Mouse (Mus musculus): ENCODE measurements around the gene Epn2. TPM values are rescaled to one million over a fixed set of nuclear protein-coding genes. Genes with fewer than 3 reads are reported as not detected.

The Epn2 gene
- polyA plus RNA-seq, 1 experiment from 2014 or later: 17.8 TPM

GRCm38 (mm10) chr11:61518871-61519270 is 60.6 kb downstream of the Epn2 start:
- Histone ChIP-seq H3K27ac (replicated peaks) (no peak overlapping the region), H3K4me3 (ENCODE audit: low read depth, low read length) (no peak overlapping the region), H3K9ac (ENCODE audit: low read length) (no peak overlapping the region), H3K36me3 (ENCODE audit: control insufficient read depth, insufficient read depth, low read length) (peaks cover 27% of the 10 kb centered on the region), H3K4me2 (replicated peaks; ENCODE audit: low read depth) (no peak overlapping the region), H3K9me3 (ENCODE audit: control insufficient read depth, low read length) (no peaks in the 10 kb centered on the region), H3K4me1 (replicated peaks; ENCODE audit: control insufficient read depth, insufficient read depth) (no peaks in the 10 kb centered on the region), H3K27me3 (ENCODE audit: control insufficient read depth, insufficient read depth, low read length) (no peaks in the 10 kb centered on the region)
- WGBS: 75% methylated on average over 3 of the region's 3 CpGs
- no peak for ATAC-seq (ENCODE audit: low FRiP score, low TSS enrichment)
- no peak for TF ChIP-seq EP300 (optimal IDR thresholded peaks at IDR 0.05)
- no peak for TF ChIP-seq CTCF (IDR thresholded peaks at IDR 0.05; ENCODE audit: low read depth)
- no peak for DNase-seq (ENCODE audit: low spot score)

DNA sequence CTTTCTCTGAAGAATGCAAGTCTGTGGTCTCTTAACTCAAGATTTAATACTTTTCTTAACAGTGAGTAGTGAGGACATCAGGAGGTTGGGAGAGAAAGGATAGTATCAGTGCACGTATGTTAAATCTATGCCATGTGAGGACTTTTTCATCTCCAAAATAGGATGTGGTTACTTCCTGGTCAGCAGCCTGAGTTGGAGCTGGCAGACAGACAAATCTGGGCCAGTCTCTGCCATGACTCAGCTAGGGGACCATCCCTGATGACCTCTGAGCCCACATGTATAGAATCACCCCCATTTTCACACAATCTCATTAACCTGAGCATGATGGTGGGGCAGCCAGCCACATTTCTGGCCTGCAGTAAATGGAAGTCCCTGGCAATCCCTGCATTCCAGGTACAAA is 61.5 kb downstream of the Epn2 start:
- Histone ChIP-seq H3K4me3 (ENCODE audit: low read depth, low read length) (no peak overlapping the region), H3K4me2 (replicated peaks; ENCODE audit: low read depth) (no peak overlapping the region), H3K4me1 (replicated peaks; ENCODE audit: control insufficient read depth, insufficient read depth) (no peaks in the 10 kb centered on the region), H3K27me3 (ENCODE audit: control insufficient read depth, insufficient read depth, low read length) (no peaks in the 10 kb centered on the region), H3K9ac (ENCODE audit: low read length) (no peak overlapping the region), H3K36me3 (ENCODE audit: control insufficient read depth, insufficient read depth, low read length) (peaks cover 30% of the 10 kb centered on the region), H3K9me3 (ENCODE audit: control insufficient read depth, low read length) (no peaks in the 10 kb centered on the region), H3K27ac (replicated peaks) (no peak overlapping the region)
- ATAC-seq (ENCODE audit: low FRiP score, low TSS enrichment) (no peak), DNase-seq (ENCODE audit: low spot score) (no peak)
- WGBS: 87% methylated on average over 1 of the region's 1 CpGs
- TF ChIP-seq CTCF (IDR thresholded peaks at IDR 0.05; ENCODE audit: low read depth): no peak
- no peak for TF ChIP-seq EP300 (optimal IDR thresholded peaks at IDR 0.05)

DNA sequence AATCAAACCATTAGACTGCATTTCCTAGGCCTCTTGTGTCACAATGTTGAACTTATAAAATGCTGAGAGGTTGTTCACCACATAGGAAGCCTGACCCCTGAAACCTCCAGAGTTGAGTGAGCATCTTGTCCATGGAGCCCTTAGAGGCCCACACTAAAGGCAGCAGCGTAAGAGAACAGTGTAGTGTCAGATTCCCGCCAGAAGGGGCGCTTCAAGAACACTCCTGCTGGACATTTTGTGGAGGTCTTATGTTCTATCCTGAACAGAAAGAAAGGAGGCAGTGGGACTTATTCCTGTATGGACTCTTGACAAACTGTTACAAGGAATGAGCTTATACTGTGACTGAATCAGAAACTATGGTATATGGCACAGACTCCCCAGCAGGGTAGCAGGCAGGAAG is 64.5 kb downstream of the Epn2 start:
- Histone ChIP-seq H3K9ac (ENCODE audit: low read length) (no peak overlapping the region), H3K4me3 (ENCODE audit: low read depth, low read length) (no peak overlapping the region), H3K27me3 (ENCODE audit: control insufficient read depth, insufficient read depth, low read length) (no peaks in the 10 kb centered on the region), H3K4me1 (replicated peaks; ENCODE audit: control insufficient read depth, insufficient read depth) (no peaks in the 10 kb centered on the region), H3K27ac (replicated peaks) (no peak overlapping the region), H3K4me2 (replicated peaks; ENCODE audit: low read depth) (no peak overlapping the region), H3K36me3 (ENCODE audit: control insufficient read depth, insufficient read depth, low read length) (peaks cover 21% of the 10 kb centered on the region), H3K9me3 (ENCODE audit: control insufficient read depth, low read length) (no peaks in the 10 kb centered on the region)
- 30% methylated on average over 3 of the region's 3 CpGs for WGBS
- no peak for ATAC-seq (ENCODE audit: low FRiP score, low TSS enrichment)
- no peak for TF ChIP-seq EP300 (optimal IDR thresholded peaks at IDR 0.05)
- peak; percentile 74 for TF ChIP-seq CTCF (IDR thresholded peaks at IDR 0.05; ENCODE audit: low read depth)
- DNase-seq (ENCODE audit: low spot score): peak; percentile 38

DNA sequence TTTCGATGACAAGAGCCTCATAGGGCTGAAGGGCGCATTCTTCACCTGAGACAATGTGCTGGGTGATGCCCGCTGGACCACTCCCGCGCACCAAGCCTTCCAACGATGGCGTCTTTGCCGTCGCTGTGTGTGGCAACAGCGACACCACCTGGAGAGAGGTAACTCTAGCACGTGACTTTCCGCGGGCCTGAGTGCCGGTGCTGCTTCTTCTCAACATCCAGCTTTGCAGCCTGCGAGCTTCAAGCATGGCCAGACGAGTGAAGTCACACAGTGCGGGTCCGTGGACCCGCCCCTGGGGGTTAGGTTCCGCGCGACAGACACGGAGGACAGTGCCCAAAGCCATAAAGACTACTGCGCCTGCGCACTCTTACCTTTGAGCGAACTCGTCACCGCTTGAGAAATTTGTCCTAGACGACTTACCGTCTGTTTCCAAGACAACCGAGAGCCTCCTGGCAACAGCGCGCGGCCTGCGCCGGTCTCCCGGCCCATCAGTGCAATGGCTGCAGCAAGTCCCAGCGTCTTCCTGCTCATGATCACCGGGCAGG is 74.7 kb downstream of the Epn2 start, which contains the start of gene B9d1:
TSS of gene B9d1 (plus strand) at position 432 of the 545 bp plus-strand sequence.
- H3K4me2 ChIP-seq (replicated peaks; ENCODE audit: low read depth): peak within 1 kb of the TSS; percentile 71
- 1% methylated on average over 39 of the region's 39 CpGs for WGBS
- TF ChIP-seq EP300 (optimal IDR thresholded peaks at IDR 0.05): no peak
- peak; percentile 100 for TF ChIP-seq CTCF (IDR thresholded peaks at IDR 0.05; ENCODE audit: low read depth)
- H3K4me3 ChIP-seq (ENCODE audit: low read depth, low read length): peak within 1 kb of the TSS; percentile 59
- no peaks in the 10 kb centered on the region for H3K4me1 ChIP-seq (replicated peaks; ENCODE audit: control insufficient read depth, insufficient read depth)
- no peaks in the 10 kb centered on the region for H3K9me3 ChIP-seq (ENCODE audit: control insufficient read depth, low read length)
- peak within 1 kb of the TSS; percentile 67 for H3K9ac ChIP-seq (ENCODE audit: low read length)
- peak; percentile 89 for ATAC-seq (ENCODE audit: low FRiP score, low TSS enrichment)
- H3K27ac ChIP-seq (replicated peaks): peak within 1 kb of the TSS; percentile 69; the same call in 1 of the 2 replicates
- H3K27me3 ChIP-seq (ENCODE audit: control insufficient read depth, insufficient read depth, low read length): no peaks in the 10 kb centered on the region
- peak; percentile 92 for DNase-seq (ENCODE audit: low spot score)
- H3K36me3 ChIP-seq (ENCODE audit: control insufficient read depth, insufficient read depth, low read length): no peaks in the 10 kb centered on the region

DNA sequence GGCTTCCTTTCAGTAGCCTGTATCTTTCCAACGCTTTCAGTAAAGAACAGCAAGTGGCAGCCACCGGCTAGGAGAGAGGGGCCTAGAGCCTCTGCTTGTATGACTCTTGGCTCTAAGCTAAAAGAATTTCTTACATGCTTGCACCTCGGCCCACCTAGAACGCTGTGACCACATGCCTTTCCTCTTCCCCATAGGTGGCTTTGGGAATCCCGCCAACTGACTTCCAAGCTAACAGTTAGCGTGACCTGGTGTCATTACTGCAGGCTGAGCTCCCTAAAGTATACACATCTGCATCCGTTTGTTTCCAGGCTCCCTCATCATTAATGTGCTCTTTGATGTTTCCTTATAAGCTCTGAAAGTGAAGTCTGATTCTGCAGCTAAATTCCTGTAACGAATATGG is 75.6 kb downstream of the Epn2 start:
- no peaks in the 10 kb centered on the region for H3K36me3 ChIP-seq (ENCODE audit: control insufficient read depth, insufficient read depth, low read length)
- DNase-seq (ENCODE audit: low spot score) (no peak), ATAC-seq (ENCODE audit: low FRiP score, low TSS enrichment) (no peak)
- H3K4me2 ChIP-seq (replicated peaks; ENCODE audit: low read depth): no peak overlapping the region
- H3K27ac ChIP-seq (replicated peaks): no peak overlapping the region
- no peak overlapping the region for H3K4me3 ChIP-seq (ENCODE audit: low read depth, low read length)
- WGBS: 73% methylated on average over 8 of the region's 8 CpGs
- TF ChIP-seq CTCF (IDR thresholded peaks at IDR 0.05; ENCODE audit: low read depth) (no peak), EP300 (optimal IDR thresholded peaks at IDR 0.05) (no peak)
- no peak overlapping the region for H3K9ac ChIP-seq (ENCODE audit: low read length)
- no peaks in the 10 kb centered on the region for H3K4me1 ChIP-seq (replicated peaks; ENCODE audit: control insufficient read depth, insufficient read depth)
- H3K27me3 ChIP-seq (ENCODE audit: control insufficient read depth, insufficient read depth, low read length): no peaks in the 10 kb centered on the region
- no peaks in the 10 kb centered on the region for H3K9me3 ChIP-seq (ENCODE audit: control insufficient read depth, low read length)

DNA sequence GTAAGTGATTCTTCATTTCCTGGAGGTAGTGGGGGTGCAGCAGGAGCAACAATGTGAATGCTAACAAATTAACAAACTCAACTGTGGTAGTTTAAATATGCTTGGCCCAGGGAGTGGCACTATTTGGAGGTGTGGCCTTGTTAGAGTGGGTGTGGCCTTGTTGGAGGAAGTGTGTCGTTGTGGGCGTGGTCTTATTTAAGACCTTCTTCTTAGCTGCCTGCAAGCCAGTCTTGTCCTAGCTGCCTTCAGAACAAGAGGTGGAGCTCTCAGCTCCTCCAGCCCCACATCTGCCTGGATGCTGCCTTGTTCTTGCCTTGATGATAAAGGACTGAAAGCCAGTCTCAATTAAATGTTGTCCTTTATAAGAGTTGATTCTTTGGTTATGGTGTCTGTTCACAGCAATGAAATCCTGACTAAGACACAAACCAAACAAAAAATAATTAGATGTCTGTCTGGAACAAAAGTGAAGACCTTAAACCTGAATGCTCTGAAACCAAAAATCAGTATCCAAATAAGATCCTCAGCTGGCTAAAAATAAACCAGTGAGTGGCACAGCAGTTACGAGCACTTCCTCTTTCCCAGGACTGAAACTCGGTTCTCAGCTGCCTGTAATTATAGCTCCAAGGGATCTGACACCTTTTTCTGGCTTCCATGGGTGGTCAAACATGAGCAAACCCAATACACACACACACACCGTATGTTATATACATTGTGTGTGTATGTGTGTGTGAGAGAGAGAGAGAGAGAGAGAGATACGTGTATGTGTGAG is 80.6 kb downstream of the Epn2 start:
- no peak overlapping the region for H3K4me2 ChIP-seq (replicated peaks; ENCODE audit: low read depth)
- no peak for TF ChIP-seq EP300 (optimal IDR thresholded peaks at IDR 0.05)
- H3K36me3 ChIP-seq (ENCODE audit: control insufficient read depth, insufficient read depth, low read length): no peaks in the 10 kb centered on the region
- DNase-seq (ENCODE audit: low spot score) (no peak), ATAC-seq (ENCODE audit: low FRiP score, low TSS enrichment) (no peak)
- no peak overlapping the region for H3K27ac ChIP-seq (replicated peaks)
- no peaks in the 10 kb centered on the region for H3K4me1 ChIP-seq (replicated peaks; ENCODE audit: control insufficient read depth, insufficient read depth)
- H3K9me3 ChIP-seq (ENCODE audit: control insufficient read depth, low read length): no peaks in the 10 kb centered on the region
- 51% methylated on average over 6 of the region's 6 CpGs for WGBS
- no peak overlapping the region for H3K9ac ChIP-seq (ENCODE audit: low read length)
- no peak overlapping the region for H3K4me3 ChIP-seq (ENCODE audit: low read depth, low read length)
- no peaks in the 10 kb centered on the region for H3K27me3 ChIP-seq (ENCODE audit: control insufficient read depth, insufficient read depth, low read length)

Measured in stomach, postnatal 0 days (tissue).